Mouse (Mus musculus) urinary bladder, adult 2 months (tissue): Measurements from ENCODE around the gene Jakmip3. TPM values are rescaled to one million over a fixed set of nuclear protein-coding genes. Genes with fewer than 3 reads are reported as not detected.

ENCODE experiments used
- DNase-seq: peaks from one replicate; pipeline ENCODE4 v3.0.0; 2022; ENCODE audit warnings: low spot score
- polyA plus RNA-seq: library from polyadenylated mRNA; depleted of rRNA; stranded (reverse); fragments of >200 nt; gene quantifications from 2 replicates; pipeline ENCODE4 v1.2.3, GENCODE M21; 2012; rRNA removed

Gene Jakmip3
- 0.94 and 1.0 TPM in 2 replicates for polyA plus RNA-seq

- DNase-seq: no peak
Observed at GRCm38 (mm10) chr7:138940612-138941461, at the start of gene Jakmip3. Gene Jakmip3, plus strand, starts transcription at chr7:138940730.

GRCm38 (mm10) chr7:138898122-138898521 is 42.4 kb upstream of the Jakmip3 start:
- no peak for DNase-seq

GRCm38 (mm10) chr7:138898743-138899142 is 41.8 kb upstream of the Jakmip3 start:
- no peak for DNase-seq

GRCm38 (mm10) chr7:138903886-138904435 is 36.6 kb upstream of the Jakmip3 start:
- no peak for DNase-seq

GRCm38 (mm10) chr7:138906441-138906840 is 34.1 kb upstream of the Jakmip3 start:
- no peak for DNase-seq

GRCm38 (mm10) chr7:138907043-138907442 is 33.5 kb upstream of the Jakmip3 start:
- no peak for DNase-seq

- no peak for DNase-seq
Observed at GRCm38 (mm10) chr7:138907976-138908375, 32.6 kb upstream of the Jakmip3 start.

GRCm38 (mm10) chr7:138908768-138909276 is 31.7 kb upstream of the Jakmip3 start:
- DNase-seq: no peak

- DNase-seq: peak; percentile 83
Observed at GRCm38 (mm10) chr7:138909277-138910192, 31.0 kb upstream of the Jakmip3 start, which contains the start of gene Bnip3. Gene Bnip3, minus strand, starts transcription at chr7:138909519.

- DNase-seq: no peak
Observed at GRCm38 (mm10) chr7:138910193-138910562, 30.4 kb upstream of the Jakmip3 start.

- no peak for DNase-seq
Observed at GRCm38 (mm10) chr7:138913616-138914015, 26.9 kb upstream of the Jakmip3 start.

- DNase-seq: peak; percentile 62
Observed at GRCm38 (mm10) chr7:138919156-138919944, 21.2 kb upstream of the Jakmip3 start.

GRCm38 (mm10) chr7:138921611-138922010 is 18.9 kb upstream of the Jakmip3 start:
- no peak for DNase-seq

GRCm38 (mm10) chr7:138923756-138924425 is 16.6 kb upstream of the Jakmip3 start:
- no peak for DNase-seq

GRCm38 (mm10) chr7:138928456-138928855 is 12.1 kb upstream of the Jakmip3 start:
- DNase-seq: no peak

- no peak for DNase-seq
Observed at GRCm38 (mm10) chr7:138934523-138934922, 6.0 kb upstream of the Jakmip3 start.

GRCm38 (mm10) chr7:138938991-138939390 is 1.5 kb upstream of the Jakmip3 start:
- DNase-seq: no peak

- no peak for DNase-seq
Observed at GRCm38 (mm10) chr7:138940256-138940611, 296 bp upstream of the Jakmip3 start.

- no peak for DNase-seq
Observed at GRCm38 (mm10) chr7:138941571-138941970, 1.0 kb downstream of the Jakmip3 start.

GRCm38 (mm10) chr7:138942301-138942700 is 1.8 kb downstream of the Jakmip3 start:
- no peak for DNase-seq

- DNase-seq: no peak
Observed at GRCm38 (mm10) chr7:138945668-138946067, 5.1 kb downstream of the Jakmip3 start.
